Mouse (Mus musculus) liver, postnatal 0 days (tissue): Measurements from ENCODE around the gene Tnks2.

ENCODE experiments used
- CTCF ChIP-seq: sonication (generic); IDR thresholded peaks from 2 replicates; pipeline ENCODE4 v1.5.1; 2016; ENCODE audit warnings: antibody characterized with exemption, low read depth
- EP300 ChIP-seq: IDR thresholded peaks from 2 replicates; pipeline ENCODE4 v1.6.1; 2016; ENCODE audit warnings: antibody characterized with exemption, low read depth, mild to moderate bottlenecking

- TF ChIP-seq CTCF (no peak), EP300 (no peak)
Measured at GRCm38 (mm10) chr19:36867416-36867815, 33.4 kb downstream of the Tnks2 start.
